Mouse (Mus musculus) liver, postnatal 0 days (tissue): Measurements from ENCODE around the gene Pced1b.

Source experiments
- CTCF ChIP-seq: sonication (generic); IDR thresholded peaks from 2 replicates; pipeline ENCODE4 v1.5.1; 2016; ENCODE audit warnings: antibody characterized with exemption, low read depth
- EP300 ChIP-seq: IDR thresholded peaks from 2 replicates; pipeline ENCODE4 v1.6.1; 2016; ENCODE audit warnings: antibody characterized with exemption, low read depth, mild to moderate bottlenecking

- no peak for TF ChIP-seq CTCF
- no peak for TF ChIP-seq EP300
Observed at GRCm38 (mm10) chr15:97259968-97260597, 13.2 kb downstream of the Pced1b start.
